Mouse (Mus musculus) CD4-positive helper T cell, adult 2 months (primary cell): ENCODE measurements around the gene Hoxc13.

Experiments used
- DNase-seq: peaks from one replicate; pipeline ENCODE4 v3.0.0-alpha.2; 2012; ENCODE audit warnings: low read depth, missing footprints, low spot score

Hoxc13 gene

DNA sequence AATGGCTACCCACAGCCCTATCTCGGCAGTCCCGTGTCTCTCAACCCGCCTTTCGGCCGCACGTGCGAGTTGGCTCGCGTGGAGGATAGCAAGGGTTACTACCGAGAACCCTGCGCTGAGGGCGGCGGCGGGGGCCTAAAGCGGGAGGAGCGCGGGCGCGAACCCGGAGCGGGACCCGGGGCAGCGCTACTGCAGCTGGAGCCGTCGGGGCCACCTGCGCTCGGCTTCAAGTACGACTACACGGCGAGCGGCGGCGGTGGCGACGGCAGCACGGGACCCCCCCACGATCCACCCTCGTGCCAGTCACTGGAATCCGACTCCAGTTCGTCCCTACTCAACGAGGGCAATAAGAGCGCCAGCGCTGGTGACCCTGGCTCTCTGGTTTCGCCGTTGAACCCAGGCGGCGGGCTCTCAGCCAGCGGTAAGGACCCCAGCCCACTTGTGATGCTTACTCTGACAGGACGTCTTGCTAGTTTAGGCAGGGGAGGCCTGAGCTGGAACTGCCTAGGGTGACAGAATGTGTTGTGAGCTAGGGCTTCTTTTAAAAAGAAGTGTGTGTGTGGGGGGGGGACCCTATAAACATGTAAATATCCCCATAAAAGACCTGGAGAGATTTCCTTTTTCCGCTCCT lies 16.2 kb downstream of the Hoxc13 start:
- no peak for DNase-seq

DNA sequence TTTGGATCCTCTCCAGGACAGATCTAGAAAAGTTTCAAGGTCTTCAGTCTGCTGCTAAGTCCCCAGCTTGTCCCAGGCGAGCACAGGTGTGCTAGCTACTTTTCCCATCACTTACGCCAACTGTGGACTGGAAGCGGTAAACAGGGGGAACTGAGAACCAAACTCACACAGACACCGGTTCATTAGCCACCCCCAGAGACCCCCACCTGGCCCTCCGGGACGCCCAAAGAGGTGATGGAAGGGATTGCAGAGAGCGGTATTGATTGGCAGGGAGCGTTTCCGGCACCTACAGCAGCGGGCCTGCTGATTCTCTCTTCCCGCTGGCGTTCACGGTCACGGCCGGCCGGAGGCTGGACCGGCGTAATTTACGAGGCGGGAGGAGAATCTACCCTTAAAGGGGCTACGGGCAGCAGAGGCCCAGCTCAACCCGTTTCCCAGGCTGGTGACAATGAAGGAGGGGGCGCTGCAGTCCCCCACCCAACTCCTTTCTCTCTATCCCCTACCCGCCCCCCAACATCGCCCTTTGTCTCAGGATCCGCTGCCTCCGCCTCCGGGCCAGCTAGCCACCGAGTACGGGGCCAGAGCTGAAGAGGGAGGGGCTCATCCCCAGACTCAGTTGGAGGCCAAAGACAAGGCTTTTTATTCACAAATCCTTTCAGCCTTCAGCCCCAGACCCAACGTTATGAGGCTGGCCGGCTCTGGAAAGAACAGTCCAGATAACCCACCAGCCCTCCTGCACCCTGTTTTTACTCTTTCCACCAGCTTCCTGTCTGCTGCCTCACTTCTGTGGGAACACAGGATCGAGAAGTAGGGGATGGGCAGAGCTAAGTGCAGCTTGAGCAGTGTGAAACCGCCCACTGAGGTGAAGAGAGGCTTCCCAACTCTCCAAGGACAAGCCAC lies 18.6 kb downstream of the Hoxc13 start:
- DNase-seq: no peak

DNA sequence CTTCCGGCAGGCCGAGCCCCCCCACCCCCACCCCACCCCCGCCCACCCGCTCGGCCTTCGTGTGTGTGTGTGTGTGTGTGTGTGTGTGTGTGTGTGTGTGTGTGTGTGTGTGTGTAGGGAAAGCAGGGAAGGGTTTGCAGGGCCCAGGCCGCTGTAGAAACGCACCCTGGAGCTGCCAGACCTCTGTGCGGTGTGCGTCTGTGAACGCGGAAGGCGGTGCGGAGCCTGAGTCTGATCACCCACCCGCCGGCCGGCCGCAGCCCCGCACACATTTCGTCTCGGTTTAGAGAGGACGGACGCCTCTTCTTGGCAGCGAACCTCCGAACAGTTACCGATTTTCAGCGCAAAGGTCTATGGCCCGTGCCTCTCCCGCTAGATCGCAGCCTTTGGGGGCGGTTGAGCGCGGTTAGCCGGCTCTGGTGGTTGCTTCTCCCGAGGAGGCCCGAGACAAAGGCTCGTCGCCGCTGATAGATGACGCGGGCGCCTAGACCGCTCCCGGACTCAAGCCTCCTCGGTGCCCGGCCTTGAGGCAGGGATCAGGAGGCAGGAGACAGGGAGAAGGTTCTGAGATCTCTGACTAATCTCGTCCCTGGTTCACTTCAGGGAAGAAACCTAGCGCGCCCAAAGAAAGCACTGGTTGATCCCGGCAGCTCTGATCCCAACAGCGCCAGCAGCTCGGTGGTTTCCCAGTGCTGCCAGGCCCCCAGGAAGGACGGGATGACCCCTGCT lies 22.0 kb downstream of the Hoxc13 start:
- no peak for DNase-seq

DNA sequence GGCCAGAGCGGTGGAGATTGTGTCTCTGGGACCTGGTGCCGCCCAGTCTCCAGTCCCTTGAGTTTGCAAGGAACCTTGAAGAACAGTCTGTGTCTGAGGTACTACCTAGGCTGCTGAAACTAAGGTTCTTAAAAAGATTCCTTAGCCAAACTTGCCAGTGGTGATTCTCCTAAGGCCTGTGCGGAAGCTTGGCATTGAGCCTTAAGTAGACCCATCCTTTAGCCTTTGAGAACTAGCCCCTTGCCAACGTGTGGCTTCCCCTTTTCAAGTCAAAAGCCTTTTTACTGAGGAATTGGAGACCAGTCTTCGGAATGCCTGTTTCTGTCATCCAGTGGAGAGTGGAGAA lies 22.5 kb downstream of the Hoxc13 start:
- no peak for DNase-seq

DNA sequence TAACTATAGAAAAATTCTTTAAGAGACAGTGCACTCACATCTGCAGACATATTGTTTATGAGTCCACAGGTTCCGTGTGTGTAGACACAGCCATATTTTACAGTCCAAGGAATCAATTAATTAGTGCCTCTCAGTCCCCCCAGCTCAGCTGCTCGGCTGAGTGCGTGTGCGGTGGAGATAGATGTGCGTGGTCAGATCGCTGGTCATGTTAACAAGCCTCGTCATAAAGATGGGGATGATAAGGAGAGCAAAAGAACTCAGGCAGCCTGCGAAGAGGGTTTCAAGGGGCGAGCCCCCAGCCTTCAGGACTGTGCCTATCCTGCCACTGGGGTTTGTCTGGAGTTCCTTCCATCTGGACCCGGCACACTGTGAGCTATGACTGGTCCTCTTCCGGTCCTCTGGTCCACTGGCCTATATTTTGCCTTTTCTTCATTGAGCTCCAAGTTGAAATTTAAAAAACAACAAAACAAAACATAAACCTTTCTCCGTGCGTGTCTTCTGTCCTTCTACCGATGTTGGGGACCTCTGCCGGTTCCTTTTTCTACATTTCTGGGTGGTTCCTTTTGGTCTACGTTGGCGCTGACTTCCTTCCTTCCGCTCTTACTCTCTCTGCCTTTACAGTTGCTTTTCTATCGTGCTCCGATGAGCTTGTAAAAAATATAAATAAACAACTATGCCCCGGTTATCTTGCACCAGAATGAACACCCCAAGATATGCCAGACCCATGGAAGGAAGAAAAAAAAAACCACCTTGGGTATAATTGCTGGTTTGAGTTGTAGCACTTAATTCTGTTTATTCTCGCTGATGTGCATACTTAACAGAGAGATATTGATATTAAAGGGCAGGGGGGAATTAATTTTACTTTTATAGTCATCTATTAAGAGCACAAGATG lies 24.5 kb downstream of the Hoxc13 start:
- DNase-seq: no peak

DNA sequence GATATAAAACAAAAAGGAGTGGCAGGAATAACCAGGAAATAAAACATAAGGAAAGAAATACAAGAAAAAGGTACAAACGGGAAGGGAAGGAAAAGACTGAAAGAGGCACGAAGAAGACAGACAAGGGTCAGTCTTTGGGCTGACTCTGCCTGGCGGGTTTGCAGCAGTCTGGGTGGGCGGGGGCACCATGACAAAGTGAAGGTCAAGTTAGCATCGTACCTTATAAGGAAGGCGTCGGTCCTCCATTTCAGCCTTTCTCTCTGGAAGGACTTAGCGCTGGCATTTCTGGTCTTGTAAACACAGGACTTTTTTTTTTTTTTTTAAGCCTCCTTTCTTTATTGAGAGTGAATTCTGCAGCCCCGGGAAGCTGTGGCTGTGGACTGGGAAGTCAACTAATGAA lies 26.4 kb downstream of the Hoxc13 start:
- no peak for DNase-seq

DNA sequence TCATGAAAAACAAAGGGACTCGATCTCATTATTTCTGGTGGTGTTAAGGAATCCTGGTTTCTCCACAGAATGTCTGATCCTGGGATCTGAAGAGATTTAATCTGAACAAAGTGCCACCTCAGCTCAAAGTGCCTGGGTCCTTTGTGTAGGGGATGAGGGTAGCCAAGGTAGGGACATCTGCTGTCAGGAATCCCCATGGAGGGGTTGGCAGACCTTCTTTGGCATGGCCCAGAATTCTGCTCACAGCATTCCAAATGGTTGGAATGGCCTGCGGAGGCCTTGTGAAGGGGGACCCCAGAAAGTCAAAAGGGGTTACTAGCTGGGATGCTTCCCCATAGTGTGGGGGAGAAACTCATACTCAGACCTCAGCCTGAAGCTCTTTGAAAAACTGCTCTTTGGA lies 27.9 kb downstream of the Hoxc13 start:
- no peak for DNase-seq

DNA sequence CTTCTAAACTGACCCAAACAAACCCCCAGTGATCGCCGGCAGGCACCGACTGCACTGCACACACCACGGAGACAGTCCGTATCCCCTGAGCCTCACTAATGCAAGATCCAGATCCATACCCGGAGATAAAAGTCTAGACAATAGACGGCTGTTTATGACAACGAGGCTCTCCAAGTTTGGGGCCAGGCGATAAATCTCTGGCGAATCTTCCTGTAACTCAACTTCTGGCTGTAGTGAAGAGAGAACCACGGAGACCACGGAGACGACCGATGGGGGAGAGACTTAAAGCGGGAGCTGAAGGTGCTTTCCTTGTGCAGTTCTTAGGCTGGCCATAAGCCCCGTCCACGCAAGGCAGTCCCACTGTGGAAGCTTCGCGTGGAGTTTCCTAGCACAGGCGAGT lies 28.8 kb downstream of the Hoxc13 start:
- no peak for DNase-seq

DNA sequence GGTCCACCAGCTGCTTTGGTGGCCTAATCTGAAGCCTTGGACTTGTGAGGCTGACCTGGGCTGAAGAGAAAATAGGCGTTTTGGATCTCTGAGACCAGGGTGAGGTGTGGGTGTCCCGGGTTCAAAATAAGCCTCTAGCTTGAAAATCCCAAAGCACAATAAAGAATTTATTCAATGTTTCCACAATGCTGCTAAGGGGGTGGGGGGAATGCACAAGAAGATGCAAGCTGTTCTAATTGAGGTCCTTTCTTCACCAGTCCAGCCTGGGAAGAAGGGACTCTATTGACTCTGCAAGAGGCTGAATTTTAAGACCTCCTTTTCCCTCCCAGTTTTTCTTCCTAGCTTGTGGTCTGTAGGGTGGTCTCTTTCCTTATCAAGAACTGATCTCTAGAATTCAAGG lies 30.0 kb downstream of the Hoxc13 start:
- no peak for DNase-seq

DNA sequence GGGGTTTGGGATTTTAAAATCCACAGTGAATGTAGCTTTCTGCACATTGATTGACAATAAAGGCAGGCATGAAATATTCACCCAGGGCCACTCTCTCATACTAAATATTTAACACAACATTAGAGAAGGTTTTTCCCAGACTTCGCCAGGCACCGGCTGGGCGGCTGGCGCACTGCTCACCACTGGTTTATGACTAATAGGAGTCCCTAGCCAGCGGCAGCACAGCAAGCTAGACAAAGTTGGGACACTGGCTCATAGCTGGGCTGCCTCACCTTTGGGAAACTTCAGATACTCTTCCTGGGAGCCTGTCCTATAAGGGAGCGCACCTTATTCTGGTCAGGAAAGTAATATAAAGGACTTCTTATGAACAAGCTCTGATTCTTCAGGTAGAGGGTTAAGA lies 32.7 kb downstream of the Hoxc13 start:
- no peak for DNase-seq

DNA sequence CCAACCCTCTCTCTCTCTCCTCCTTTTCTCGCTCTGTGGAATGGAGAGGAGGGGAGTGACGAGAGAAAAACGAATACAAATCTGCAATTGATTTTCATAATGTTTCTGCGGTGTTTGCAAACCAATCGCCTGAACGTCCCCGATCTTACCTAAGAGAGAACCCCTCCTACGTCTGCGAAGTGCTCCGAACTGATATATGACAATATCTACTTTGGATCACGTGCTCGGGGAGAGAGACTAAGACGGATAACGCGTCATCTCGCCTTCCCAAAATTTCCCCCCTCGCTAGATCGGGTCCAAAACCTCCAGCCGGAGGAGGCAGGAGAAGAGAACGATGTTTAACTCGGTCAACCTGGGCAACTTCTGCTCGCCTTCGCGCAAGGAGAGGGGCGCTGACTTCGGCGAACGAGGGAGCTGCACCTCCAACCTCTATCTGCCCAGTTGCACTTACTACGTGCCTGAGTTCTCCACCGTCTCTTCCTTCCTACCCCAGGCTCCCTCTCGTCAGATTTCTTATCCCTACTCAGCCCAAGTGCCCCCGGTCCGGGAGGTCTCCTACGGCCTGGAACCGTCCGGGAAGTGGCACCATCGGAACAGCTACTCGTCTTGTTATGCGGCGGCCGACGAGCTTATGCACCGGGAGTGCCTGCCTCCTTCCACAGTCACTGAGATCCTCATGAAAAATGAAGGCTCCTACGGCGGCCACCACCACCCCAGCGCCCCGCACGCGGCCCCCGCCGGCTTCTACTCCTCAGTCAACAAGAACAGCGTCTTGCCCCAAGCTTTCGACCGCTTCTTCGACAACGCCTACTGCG lies 33.5 kb downstream of the Hoxc13 start, which contains the start of gene Hoxc11:
Hoxc11 (plus strand) TSS at position 236 of the 815 bp plus-strand sequence.
- DNase-seq: no peak

DNA sequence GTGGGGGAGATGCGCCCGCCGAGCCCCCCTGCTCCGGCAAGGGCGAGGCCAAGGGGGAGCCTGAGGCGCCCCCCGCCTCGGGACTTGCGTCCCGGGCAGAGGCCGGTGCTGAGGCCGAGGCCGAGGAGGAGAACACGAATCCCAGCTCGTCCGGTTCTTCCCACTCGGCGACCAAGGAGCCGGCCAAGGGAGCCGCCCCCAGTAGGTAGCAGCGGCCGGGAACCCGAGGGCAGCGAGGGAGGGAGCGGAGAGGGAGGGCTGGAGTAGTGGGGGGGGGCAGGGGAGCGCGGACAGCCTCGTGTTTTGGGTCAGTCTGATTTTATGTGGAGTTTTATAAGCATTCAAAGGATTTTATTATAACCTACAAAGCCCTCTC lies 34.1 kb downstream of the Hoxc13 start:
- DNase-seq: no peak

DNA sequence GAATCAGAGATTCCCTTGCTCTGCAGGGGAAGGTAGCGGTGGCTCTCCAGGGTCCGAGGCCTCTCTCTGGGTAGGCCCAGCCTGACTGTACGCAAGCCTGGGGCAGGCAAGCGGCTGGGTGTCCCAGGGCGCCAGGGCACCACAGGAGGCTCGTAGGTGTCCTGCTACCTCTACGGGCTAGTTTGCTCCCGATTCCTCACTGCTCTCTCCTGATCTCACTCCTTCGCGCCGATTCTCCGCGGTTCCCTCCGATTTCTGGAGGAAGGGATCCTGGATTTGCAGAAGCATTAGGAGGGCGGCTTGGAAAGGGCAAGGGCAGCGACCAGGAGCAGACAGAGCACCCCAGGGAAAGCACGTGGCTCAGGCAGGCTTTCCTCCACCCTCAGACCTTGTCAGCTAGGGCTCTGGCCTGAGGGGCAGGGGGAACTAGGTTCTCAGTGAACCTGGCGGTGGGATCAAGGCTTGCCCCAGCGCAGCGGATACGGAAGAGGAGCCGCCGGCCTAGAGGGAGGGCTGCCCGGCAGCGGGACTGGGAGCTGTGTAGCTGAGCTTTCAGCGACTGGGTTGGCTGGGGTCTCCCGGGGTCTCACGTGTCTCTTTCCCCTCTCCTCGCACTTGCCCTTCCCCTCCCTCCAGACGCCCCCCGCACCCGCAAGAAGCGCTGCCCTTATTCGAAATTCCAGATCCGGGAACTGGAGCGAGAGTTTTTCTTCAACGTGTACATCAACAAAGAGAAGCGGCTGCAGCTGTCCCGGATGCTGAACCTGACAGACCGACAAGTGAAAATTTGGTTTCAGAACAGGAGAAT lies 35.1 kb downstream of the Hoxc13 start:
- no peak for DNase-seq

DNA sequence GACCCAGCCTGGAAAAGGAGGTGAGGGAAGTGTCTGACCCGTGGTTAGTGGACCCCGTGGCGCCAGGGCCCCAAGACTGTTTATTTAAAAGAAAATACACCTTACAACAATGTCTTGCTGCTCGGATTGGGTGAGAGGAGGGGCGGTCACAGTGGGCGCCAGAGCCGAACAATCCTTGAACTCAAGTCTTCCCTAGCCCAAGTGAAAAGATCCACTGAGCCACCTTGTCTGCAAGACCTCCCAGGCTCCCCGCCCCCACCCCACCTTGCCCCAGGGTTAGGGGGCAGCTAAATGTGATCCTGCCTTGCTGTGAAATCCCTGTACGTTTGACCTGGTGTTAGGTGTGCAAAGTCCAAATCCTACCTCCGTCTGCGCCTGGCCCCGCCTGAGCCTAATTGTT lies 36.0 kb downstream of the Hoxc13 start:
- no peak for DNase-seq

DNA sequence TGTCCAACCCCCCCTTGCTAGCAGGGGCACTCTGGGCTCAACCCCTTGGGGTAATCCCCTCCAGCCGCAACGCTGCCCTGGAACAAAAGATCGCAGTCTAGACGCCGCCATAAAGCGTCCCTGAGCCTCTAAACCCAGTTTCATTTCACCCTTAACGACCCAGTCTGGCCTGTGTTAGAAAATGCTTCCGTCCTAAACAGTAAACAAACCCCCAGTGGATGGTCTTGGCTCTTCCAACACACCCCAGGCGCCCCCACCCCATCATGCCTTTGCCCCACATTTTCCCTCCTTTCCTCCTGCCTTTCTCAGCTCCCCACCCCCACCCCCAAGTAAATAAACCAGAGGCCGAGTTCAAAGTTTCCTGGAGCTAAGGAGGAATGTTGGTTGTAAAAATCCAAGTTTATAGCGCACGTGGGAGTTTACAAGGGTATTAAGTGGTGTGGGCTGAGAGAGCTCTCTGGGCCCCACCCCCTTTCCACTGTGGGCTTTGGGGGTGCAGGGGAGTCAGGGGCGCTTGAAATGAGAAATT lies 38.8 kb downstream of the Hoxc13 start:
- no peak for DNase-seq

DNA sequence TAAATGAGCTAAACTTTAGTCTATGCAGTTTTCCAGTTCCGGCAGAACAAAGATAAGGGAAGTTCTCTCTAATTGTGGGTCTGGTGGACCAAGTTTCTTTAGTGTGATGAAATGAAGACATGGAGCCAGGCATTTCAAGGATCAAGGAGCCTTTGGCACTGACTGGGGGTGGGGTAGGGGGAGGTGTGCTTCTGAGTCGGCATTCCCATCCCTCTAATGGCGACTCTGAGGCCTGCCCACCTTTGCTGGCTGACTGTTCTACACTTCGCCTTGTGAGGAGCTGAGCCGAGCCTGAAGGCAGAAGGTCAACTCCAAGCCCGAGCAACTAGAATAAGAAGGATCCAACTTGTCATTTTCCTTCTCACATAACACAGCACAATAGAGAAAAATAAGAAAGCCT lies 40.8 kb downstream of the Hoxc13 start:
- DNase-seq: no peak

DNA sequence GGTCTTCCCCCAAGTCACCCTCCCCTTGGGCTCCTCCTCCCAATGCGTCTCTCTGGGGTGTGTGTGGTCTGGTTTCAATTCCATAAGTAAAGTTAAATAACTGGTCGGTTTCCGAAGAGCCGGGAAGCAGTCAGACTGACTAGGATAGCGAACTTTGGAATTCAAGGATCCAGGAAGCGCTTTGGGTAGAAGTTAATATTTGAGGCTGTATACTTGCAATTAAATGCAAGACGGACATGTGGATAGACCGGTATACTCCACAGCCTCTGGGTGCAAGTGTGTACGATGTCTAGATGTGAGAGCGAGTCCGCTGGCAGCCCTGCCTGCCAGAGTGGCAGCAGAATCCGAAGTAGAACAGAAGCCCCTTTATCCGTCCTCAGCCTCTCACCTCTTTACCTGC lies 41.6 kb downstream of the Hoxc13 start:
- DNase-seq: no peak

DNA sequence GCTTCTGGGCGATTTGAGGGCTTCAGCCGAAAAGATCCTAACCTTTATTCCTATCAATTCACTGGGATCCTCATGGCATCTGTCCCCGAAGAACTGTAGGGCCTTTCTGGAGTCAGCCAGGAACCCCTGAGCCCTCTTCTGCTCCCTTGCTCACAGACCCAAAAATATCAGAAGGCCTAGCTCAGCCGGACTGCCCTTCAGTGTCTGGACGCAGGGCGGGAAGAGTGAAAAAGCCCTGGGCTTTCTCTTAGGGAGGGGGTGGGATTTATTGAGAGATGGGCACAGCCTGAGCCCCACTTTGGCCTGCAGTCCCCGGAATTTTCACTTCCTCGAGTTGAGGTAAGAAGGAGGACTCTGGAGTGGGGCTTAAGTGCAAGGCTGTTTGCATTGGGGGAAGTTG lies 42.4 kb downstream of the Hoxc13 start:
- DNase-seq: no peak
